Mouse (Mus musculus): ENCODE results near the gene Cd63.

GRCm38 (mm10) chr10:128915550-128915949 lies 14.8 kb downstream of the Cd63 start:
- TF ChIP-seq CTCF (IDR thresholded peaks at IDR 0.05; ENCODE audit: low read depth, low read length) (no peak), GATA1 (IDR thresholded peaks at IDR 0.05; ENCODE audit: borderline replicate concordance, low read length) (no peak), POLR2AphosphoS5 (IDR thresholded peaks at IDR 0.05; ENCODE audit: insufficient replicate concordance, low read depth, low read length) (no peak), TAL1 (conservative IDR thresholded peaks at IDR 0.05; ENCODE audit: low read depth, low read length) (no peak)
